Mouse (Mus musculus): ENCODE data around the gene Mtf2. TPM values are rescaled to one million over a fixed set of nuclear protein-coding genes. Genes with fewer than 3 reads are reported as not detected.

The Mtf2 gene
- polyA plus RNA-seq, 1 experiment, result 0.46 TPM

DNA sequence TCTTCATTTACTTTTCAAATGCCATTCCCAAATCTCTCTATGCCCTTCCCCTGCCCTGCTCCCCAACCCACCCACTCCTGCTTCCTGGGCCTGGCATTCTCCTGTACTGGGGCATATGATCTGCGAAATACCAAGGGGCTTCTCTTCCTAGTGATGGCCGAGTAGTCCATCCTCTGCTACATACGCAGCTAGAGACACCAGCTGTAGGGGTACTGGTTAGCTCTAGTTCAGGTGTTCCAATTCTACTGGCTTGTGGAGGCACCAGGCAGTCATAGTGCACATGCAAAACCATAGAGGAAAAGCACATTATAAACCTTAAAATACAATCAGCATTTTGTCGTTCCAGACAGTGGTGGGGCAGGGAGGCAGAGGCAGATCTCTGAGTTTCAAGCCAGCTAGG, 52.2 kb downstream of the Mtf2 start:
- Histone ChIP-seq H3K4me1 (ENCODE audit: control insufficient read depth) (no peaks in the 10 kb centered on the region), H3K27me3 (ENCODE audit: control insufficient read depth) (no peaks in the 10 kb centered on the region), H3K9me3 (ENCODE audit: control insufficient read depth, low read length) (no peaks in the 10 kb centered on the region), H3K36me3 (ENCODE audit: control insufficient read depth) (peaks cover 2% of the 10 kb centered on the region; the same call in 1 of the 2 replicates), H3K4me3 (replicated peaks) (no peak overlapping the region)
- TF ChIP-seq TAL1 (IDR thresholded peaks at IDR 0.05; ENCODE audit: low read length) (no peak), GATA1 (IDR thresholded peaks at IDR 0.05; ENCODE audit: low read length) (no peak)

DNA sequence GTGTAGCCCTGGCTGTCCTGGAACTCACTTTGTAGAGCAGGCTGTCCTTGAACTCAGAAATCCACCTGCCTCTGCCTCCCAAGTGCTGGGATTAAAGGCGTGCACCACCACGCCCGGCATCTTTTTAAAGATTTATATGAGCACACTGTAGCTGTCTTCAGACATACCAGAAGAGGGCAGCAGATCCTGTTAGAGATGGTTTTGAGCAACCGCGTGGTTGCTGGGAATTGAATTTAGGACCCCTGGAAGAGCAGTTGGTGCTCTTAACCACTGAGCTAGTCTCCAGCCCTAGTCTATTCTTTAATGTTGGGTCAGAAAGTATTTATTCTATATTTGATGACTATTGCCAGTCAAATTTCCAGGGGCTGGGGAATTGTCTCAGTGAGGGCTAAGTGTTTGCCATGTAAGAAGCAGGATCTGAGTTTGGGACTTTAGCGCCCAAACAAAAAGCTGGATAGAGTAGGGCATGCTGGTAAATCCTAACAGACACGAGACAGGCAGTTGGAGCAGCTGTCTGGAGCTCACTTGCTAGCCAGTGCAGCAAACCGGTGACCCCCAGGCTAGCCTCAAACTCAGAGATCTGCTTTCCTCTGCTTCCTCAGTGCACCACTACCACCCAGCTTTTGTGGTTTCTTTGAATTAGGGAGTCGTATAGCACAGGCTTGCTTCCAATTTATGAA, 54.9 kb downstream of the Mtf2 start:
- Histone ChIP-seq H3K4me3 (replicated peaks) (no peak overlapping the region), H3K27me3 (ENCODE audit: control insufficient read depth) (no peaks in the 10 kb centered on the region), H3K4me1 (ENCODE audit: control insufficient read depth) (no peaks in the 10 kb centered on the region), H3K9me3 (ENCODE audit: control insufficient read depth, low read length) (no peaks in the 10 kb centered on the region), H3K36me3 (ENCODE audit: control insufficient read depth) (peaks cover 5% of the 10 kb centered on the region)
- TF ChIP-seq GATA1 (IDR thresholded peaks at IDR 0.05; ENCODE audit: low read length) (no peak), TAL1 (IDR thresholded peaks at IDR 0.05; ENCODE audit: low read length) (no peak)

- no peak for TF ChIP-seq GATA1 (IDR thresholded peaks at IDR 0.05; ENCODE audit: low read length)
- TF ChIP-seq TAL1 (IDR thresholded peaks at IDR 0.05; ENCODE audit: low read length), result no peak
- Histone ChIP-seq H3K27me3 (ENCODE audit: control insufficient read depth) (no peaks in the 10 kb centered on the region), H3K9me3 (ENCODE audit: control insufficient read depth, low read length) (no peaks in the 10 kb centered on the region), H3K36me3 (ENCODE audit: control insufficient read depth) (peaks cover 13% of the 10 kb centered on the region), H3K4me3 (replicated peaks) (peak overlapping the region; percentile 70), H3K4me1 (ENCODE audit: control insufficient read depth) (peaks cover 33% of the 10 kb centered on the region)
These were observed 66.5 kb downstream of the Mtf2 start for GRCm38 (mm10) chr5:108131849-108132440.

DNA sequence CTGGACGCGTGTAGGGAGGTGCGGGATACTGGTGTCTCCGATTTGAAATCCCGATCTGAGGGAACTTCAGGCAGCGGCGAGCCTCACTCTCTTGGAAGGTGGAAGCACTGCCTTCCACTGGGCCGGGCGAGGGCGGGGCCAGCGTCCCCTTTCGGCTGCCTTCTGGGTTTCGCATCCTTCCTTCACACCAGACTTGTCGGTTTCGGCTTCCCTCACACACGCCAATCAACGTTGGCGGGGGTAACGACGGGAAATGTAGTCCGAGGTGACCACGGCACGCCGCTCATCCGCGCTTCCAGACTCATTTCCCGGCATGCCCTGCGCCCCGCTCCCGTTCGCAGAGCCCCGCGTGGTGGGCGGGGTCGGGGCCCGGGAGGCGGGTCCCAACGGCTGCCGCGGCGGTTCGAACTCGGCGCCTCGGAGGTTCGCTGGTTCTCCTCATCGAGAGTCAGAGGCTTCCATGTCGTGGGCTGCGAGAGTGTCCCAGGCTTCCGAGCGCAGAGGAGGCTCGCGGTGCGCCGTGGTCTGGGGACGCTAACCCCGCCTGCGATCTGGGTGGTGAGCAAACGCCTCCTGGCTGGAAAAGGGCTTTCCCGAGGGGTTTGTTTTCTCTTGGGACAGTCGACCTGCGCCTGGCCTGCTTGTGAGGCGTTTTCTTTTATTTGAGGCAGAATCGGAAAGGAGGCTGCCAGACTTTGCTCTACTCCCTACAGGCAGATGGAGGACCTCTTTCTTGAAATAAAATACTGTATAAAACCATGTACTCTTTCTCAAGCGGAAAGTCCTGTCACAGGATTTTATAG, 67.2 kb downstream of the Mtf2 start, which contains the start of the genes Tmed5 and Ccdc18:
Gene Tmed5 (minus strand): TSS at position 180 of the 803 bp plus-strand sequence.
Gene Ccdc18 (plus strand): TSS at position 435 of the 803 bp plus-strand sequence.
- peaks cover 11% of the 10 kb centered on the region for H3K36me3 ChIP-seq (ENCODE audit: control insufficient read depth)
- H3K9me3 ChIP-seq (ENCODE audit: control insufficient read depth, low read length), result no peaks in the 10 kb centered on the region
- peak within 1 kb of the TSS; percentile 70 for H3K4me3 ChIP-seq (replicated peaks)
- H3K27me3 ChIP-seq (ENCODE audit: control insufficient read depth), result no peaks in the 10 kb centered on the region
- TF ChIP-seq GATA1 (IDR thresholded peaks at IDR 0.05; ENCODE audit: low read length), result no peak
- no peak for TF ChIP-seq TAL1 (IDR thresholded peaks at IDR 0.05; ENCODE audit: low read length)
- peaks cover 33% of the 10 kb centered on the region for H3K4me1 ChIP-seq (ENCODE audit: control insufficient read depth)

GRCm38 (mm10) chr5:108152592-108152991, 87.1 kb downstream of the Mtf2 start:
- Histone ChIP-seq H3K36me3 (ENCODE audit: control insufficient read depth) (peaks cover 25% of the 10 kb centered on the region), H3K27me3 (ENCODE audit: control insufficient read depth) (no peaks in the 10 kb centered on the region), H3K4me1 (ENCODE audit: control insufficient read depth) (no peaks in the 10 kb centered on the region), H3K9me3 (ENCODE audit: control insufficient read depth, low read length) (no peaks in the 10 kb centered on the region), H3K4me3 (replicated peaks) (no peak overlapping the region)
- no peak for TF ChIP-seq TAL1 (IDR thresholded peaks at IDR 0.05; ENCODE audit: low read length)
- TF ChIP-seq GATA1 (IDR thresholded peaks at IDR 0.05; ENCODE audit: low read length), result no peak

Other genes starting within 250 kb of the Mtf2 start
- gene Ube2d2b, start 235.6 kb upstream of the Mtf2 start, polyA plus RNA-seq (2012), result not detected in 2 replicates
- 1.5 and 1.9 TPM in 2 replicates for gene Evi5, start 190.6 kb upstream of the Mtf2 start, polyA plus RNA-seq (2012)
- gene Rpl5, start 165.2 kb upstream of the Mtf2 start, polyA plus RNA-seq (2012), result 13.2 and 13.5 TPM in 2 replicates
- 0.02 and 0.17 TPM in 2 replicates for gene Fam69a, start 78.6 kb upstream of the Mtf2 start, polyA plus RNA-seq (2012)
- gene Tmed5, start 66.9 kb downstream of the Mtf2 start, polyA plus RNA-seq (2012), result 0.74 and 0.80 TPM in 2 replicates
- gene Ccdc18, start 67.2 kb downstream of the Mtf2 start, polyA plus RNA-seq (2012), result 0.05 and 0.07 TPM in 2 replicates
- 0.88 and 1.4 TPM in 2 replicates for gene Dr1, start 203.2 kb downstream of the Mtf2 start, polyA plus RNA-seq (2012)
- 0.09 and 0.10 TPM in 2 replicates for gene Pigg, start 246.9 kb downstream of the Mtf2 start, polyA plus RNA-seq (2012)